Mouse (Mus musculus) brain, embryonic 18.5 days (tissue): ENCODE data around the gene Gm21818.
"Not testable (repeated sequence)": the region's sequence is repeated elsewhere in the genome, so short reads cannot be mapped to it uniquely, and the experiment has no call there.

Experiments
- DNase-seq: peaks from one replicate; pipeline ENCODE4 v3.0.0-alpha.2; 2012; ENCODE audit warnings: low read depth, low spot score

Gene Gm21818

GRCm38 (mm10) chr13:120172133-120172532, at the start of gene Gm21818:
Gene Gm21818 (plus strand): TSS chr13:120172433.
- DNase-seq = not testable (repeated sequence)

GRCm38 (mm10) chr13:120139946-120140345, 32.3 kb upstream of the Gm21818 start, which contains the start of gene Gm20767:
Gene Gm20767 (plus strand): TSS chr13:120140246.
- not testable (repeated sequence) for DNase-seq

DNA sequence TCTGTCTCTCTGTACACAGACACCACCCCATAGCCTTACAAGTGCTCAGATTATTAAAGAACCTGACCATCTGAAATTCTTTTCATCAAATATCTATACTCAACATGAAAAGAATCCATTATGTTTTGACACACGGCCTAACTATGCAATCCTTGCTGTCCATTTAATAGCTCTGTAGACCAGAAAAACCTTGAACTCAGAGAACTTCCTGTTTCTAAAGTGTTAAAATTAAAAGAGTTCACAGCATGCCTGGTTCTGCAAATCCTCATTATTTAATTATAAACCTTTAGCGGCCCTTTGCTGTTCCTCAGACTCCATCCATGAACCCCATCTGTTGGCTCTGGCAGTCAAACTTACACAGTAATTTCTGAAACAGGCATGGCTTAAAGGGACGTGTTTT, 29.9 kb upstream of the Gm21818 start:
- not testable (repeated sequence) for DNase-seq

GRCm38 (mm10) chr13:120149660-120150407, 22.4 kb upstream of the Gm21818 start:
- not testable (repeated sequence) for DNase-seq

GRCm38 (mm10) chr13:120150589-120150988, 21.6 kb upstream of the Gm21818 start:
- DNase-seq = not testable (repeated sequence)

GRCm38 (mm10) chr13:120168301-120168700, 3.9 kb upstream of the Gm21818 start:
- DNase-seq = not testable (repeated sequence)

DNA sequence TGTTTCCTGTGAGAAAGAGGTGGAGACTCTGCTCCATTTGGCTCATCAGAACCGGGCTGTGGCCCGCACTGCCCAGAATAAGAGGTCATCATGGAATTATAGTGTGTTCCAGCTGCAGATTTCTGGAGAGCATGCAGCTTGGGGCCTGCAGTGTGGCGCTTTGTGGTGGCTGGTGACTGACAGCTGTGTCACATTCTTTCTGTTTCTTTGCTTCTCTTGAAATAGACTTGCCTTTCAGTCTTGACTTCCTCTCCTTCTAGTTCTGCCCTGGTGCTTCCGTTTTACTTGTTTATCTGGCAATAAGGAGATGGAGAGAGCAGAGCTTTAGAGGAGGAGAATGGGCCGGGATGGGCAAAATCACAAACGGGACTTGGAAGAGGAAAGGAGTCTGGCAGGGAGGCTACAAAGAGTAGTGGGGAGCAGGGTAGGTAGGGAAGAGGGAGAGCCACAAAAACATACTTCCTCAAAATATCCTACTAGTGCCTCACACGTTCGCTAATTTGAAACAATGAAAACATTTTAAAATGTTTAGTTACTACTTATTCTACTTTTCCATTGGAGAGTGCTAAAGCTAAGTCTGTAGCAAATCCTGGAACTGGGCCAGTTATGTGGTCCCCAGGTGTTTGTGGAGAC, 24.1 kb downstream of the Gm21818 start:
- DNase-seq = not testable (repeated sequence)

- not testable (repeated sequence) for DNase-seq
These were observed 43.6 kb downstream of the Gm21818 start, which contains the start of gene Gm21762 for GRCm38 (mm10) chr13:120215847-120216246. Gene Gm21762 (minus strand): TSS chr13:120215947.

- not testable (repeated sequence) for DNase-seq
These were observed 48.7 kb downstream of the Gm21818 start for GRCm38 (mm10) chr13:120220922-120221321.

DNA sequence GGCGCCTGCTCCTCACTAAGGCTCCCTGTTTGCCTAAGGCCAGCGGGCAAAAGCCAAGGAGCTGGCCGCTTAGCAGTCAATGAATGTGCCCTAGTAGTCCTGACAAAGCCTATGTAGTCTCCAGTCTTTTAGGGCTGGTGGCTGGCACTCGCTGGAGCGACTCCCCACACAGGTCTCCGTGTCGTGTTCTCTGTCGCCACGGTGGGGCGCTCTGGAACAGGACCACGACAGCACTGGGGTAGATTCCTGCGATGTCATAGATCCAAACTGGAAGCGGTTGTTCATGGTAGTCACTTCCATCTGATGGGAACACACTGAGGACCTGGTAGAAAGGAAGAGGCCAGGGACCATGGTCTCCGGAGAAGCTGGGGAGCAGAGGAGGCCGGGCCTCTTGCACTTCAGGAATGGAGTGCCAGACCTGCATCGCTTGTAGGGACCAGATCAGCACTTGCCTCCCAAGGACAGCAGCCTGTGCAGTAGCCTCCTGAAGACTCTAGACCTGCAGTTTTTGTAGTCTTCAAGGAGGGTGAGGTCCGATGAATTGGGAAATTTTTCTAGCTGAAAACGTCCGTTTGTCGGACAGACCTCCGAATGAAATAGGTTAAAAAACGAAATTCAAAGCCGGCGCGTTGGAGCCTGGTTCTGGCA, 50.9 kb downstream of the Gm21818 start:
- DNase-seq = not testable (repeated sequence)
